28 mouse cellular contexts compared by ENCODE assay signal in the genomic region with DNA sequence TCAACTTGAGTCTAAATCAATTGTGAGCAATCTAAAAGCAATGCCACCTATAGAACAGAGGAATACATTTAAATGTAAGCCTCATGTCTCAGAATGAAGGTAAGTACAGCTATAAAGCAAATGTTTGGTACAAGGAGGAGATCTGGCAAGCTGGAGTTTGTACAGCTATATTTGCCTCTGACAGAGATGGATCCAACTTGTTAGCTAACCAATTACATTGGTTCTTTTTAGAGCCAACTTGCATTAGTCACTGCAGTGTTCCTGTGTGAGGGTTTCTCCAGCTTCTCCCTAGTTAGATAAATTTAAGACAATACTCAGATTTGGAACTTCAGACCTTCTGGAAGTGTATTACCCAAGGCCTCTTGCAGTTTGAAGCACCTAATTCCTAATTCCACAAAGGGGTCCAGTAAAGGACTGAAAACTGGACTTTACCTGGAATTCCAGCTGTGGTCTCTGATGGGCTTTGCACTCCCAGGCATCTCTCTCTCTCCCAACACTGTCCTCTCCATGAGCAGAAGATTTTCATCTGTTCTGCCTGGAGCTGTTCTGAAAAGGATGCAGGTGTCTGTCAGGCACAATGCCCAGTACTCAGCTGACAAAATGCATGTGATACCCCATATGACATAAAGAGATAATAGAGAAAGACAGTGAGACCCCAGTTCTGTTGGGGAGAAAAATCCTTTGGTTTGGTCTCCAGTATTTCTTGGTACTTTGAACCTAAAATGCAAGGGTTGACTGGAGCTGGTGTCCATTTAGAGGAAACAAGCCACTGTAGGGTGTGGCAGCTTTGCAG.
DNase-seq lines count a peak whose midpoint lies in the region; ATAC-seq and TF ChIP-seq lines count a peak whose summit lies in the region.
"Had no signal": no experiment of that assay in that cellular context is flagged by ENCODE, and none has a peak within 500 bp of the region (broad histone marks: within the 10 kb centered on the region; RNA-seq: fewer than 3 reads in every experiment).

No protein-coding gene starts in this region.

- no peak overlapping the region for H3K4me2 ChIP-seq in stomach, postnatal 0 days (replicated peaks; ENCODE audit: low read depth)
- H3K4me2 ChIP-seq: embryonic facial prominence, embryonic 12.5 days; embryonic facial prominence, embryonic 15.5 days; heart, embryonic 12.5 days; heart, embryonic 15.5 days; hindbrain, embryonic 13.5 days had no signal

- no peaks in the 10 kb centered on the region for H3K4me1 ChIP-seq in stomach, postnatal 0 days (replicated peaks; ENCODE audit: control insufficient read depth, insufficient read depth)
- H3K4me1 ChIP-seq: embryonic facial prominence, embryonic 12.5 days; embryonic facial prominence, embryonic 15.5 days; heart, embryonic 12.5 days; heart, embryonic 15.5 days; hindbrain, embryonic 10.5 days; hindbrain, embryonic 13.5 days had no signal

- no peak overlapping the region for H3K9ac ChIP-seq in stomach, postnatal 0 days (ENCODE audit: low read length)
- H3K9ac ChIP-seq: embryonic facial prominence, embryonic 12.5 days; embryonic facial prominence, embryonic 15.5 days; forebrain, postnatal 0 days; heart, embryonic 12.5 days; heart, embryonic 15.5 days; hindbrain, embryonic 13.5 days had no signal

- H3K4me3 ChIP-seq in stomach, postnatal 0 days (ENCODE audit: low read depth, low read length), result no peak overlapping the region
- H3K4me3 ChIP-seq: embryonic facial prominence, embryonic 12.5 days; embryonic facial prominence, embryonic 15.5 days; heart, embryonic 12.5 days; heart, embryonic 15.5 days; hindbrain, embryonic 10.5 days; hindbrain, embryonic 13.5 days had no signal

- H3K9me3 ChIP-seq in stomach, postnatal 0 days (ENCODE audit: control insufficient read depth, low read length), result no peaks in the 10 kb centered on the region
- H3K9me3 ChIP-seq: embryonic facial prominence, embryonic 12.5 days; embryonic facial prominence, embryonic 15.5 days; G1E; heart, embryonic 12.5 days; heart, embryonic 15.5 days; hindbrain, embryonic 10.5 days; hindbrain, embryonic 13.5 days had no signal

- ATAC-seq in stomach, postnatal 0 days (ENCODE audit: low FRiP score, low TSS enrichment), result no peak
- ATAC-seq: forebrain, embryonic 14.5 days; forebrain, postnatal 0 days; hindbrain, embryonic 16.5 days had no signal

- peak; percentile 20 to 56 for DNase-seq in frontal cortex, adult 2 months (ENCODE audit: extremely low spot score in 1 of 2, low spot score in 1 of 2)
- no peak for DNase-seq in frontal cortex, postnatal 25 days (ENCODE audit: low spot score in 2 of 2)
- DNase-seq in right cerebral cortex, adult 18-20 months, result peak; percentile 34
- no peak for DNase-seq in right cerebral cortex, postnatal 36 days (ENCODE audit: low spot score in 2 of 2)
- DNase-seq in brain, adult 2 months (ENCODE audit: low read depth, low spot score), result peak; percentile 79
- no peak for DNase-seq in stomach, postnatal 0 days (ENCODE audit: low spot score)
- DNase-seq in thymus, postnatal 36 days, result no peak
- DNase-seq: adrenal gland, adult 2 months; adrenal gland, postnatal 14 days; B cell, adult 2 months; cerebellum, adult 11-12 months; cerebellum, adult 8-10 months; cerebellum, postnatal 14 days; forebrain, postnatal 0 days; gastrocnemius, postnatal 25 days; heart, adult 18-20 months; heart, postnatal 10 days; heart, postnatal 36 days had no signal

- no peaks in the 10 kb centered on the region for H3K36me3 ChIP-seq in stomach, postnatal 0 days (ENCODE audit: control insufficient read depth, insufficient read depth, low read length)
- H3K36me3 ChIP-seq: embryonic facial prominence, embryonic 12.5 days; embryonic facial prominence, embryonic 15.5 days; G1E; heart, embryonic 12.5 days; heart, embryonic 15.5 days; hindbrain, embryonic 10.5 days; hindbrain, embryonic 13.5 days had no signal

- no peaks in the 10 kb centered on the region for H3K27me3 ChIP-seq in stomach, postnatal 0 days (ENCODE audit: control insufficient read depth, insufficient read depth, low read length)
- H3K27me3 ChIP-seq: CH12.LX; embryonic facial prominence, embryonic 12.5 days; embryonic facial prominence, embryonic 15.5 days; heart, embryonic 12.5 days; heart, embryonic 15.5 days; hindbrain, embryonic 13.5 days had no signal

- no peak for TF ChIP-seq CTCF in stomach, postnatal 0 days (IDR thresholded peaks at IDR 0.05; ENCODE audit: low read depth)

- no peak for TF ChIP-seq EP300 in stomach, postnatal 0 days (optimal IDR thresholded peaks at IDR 0.05)

- H3K27ac ChIP-seq in stomach, postnatal 0 days (replicated peaks), result no peak overlapping the region
- H3K27ac ChIP-seq: embryonic facial prominence, embryonic 12.5 days; embryonic facial prominence, embryonic 15.5 days; heart, embryonic 15.5 days; hindbrain, embryonic 10.5 days; hindbrain, embryonic 13.5 days had no signal

Comparison
In these comparisons a context has a peak if more than half of its experiments do, and no peak if none do; other contexts are left out.
1. DNase-seq: peak in frontal cortex, adult 2 months (2 of 2), right cerebral cortex, adult 18-20 months (single experiment) and brain, adult 2 months (single experiment); none in frontal cortex, postnatal 25 days (0 of 2), right cerebral cortex, postnatal 36 days (0 of 2), stomach, postnatal 0 days (single experiment) and thymus, postnatal 36 days (0 of 2).